Mouse (Mus musculus): ENCODE measurements around the gene Asic5. TPM values are rescaled to one million over a fixed set of nuclear protein-coding genes. Genes with fewer than 3 reads are reported as not detected.

Asic5 gene
- total RNA-seq, 4 experiments from 2014 or later: not detected

Other genes with a start within 250 kb of the Asic5 start
- gene Ctso, start 49.7 kb upstream of the Asic5 start, total RNA-seq (2022): 10 to 100 TPM; 19.8 to 24.9 (median 22.2) TPM
- 1 to 10 TPM in 1 of 4 experiments, under 1 TPM in 3; 0.34 to 1.0 (median 0.91) TPM for gene Tdo2, start 6.1 kb upstream of the Asic5 start, total RNA-seq (2022)
- 100 to 1,000 TPM; 163 to 193 (median 182) TPM for gene Gucy1b1, start 92.4 kb downstream of the Asic5 start, total RNA-seq (2022)
- gene Gucy1a1, start 163.5 kb downstream of the Asic5 start, total RNA-seq (2022): 100 to 1,000 TPM in 1 of 4 experiments, 10 to 100 TPM in 3; 82.9 to 101 (median 91.5) TPM

All from left cerebral cortex, adult 8-10 months (tissue).